Mouse (Mus musculus): ENCODE measurements at regions not wholly inside any gene's neighbourhood (a gene's known extent, or its start where the extent isn't known, plus 50 kb on each side); places are given as distances from the start of the nearest gene placed in this dataset.

DNA sequence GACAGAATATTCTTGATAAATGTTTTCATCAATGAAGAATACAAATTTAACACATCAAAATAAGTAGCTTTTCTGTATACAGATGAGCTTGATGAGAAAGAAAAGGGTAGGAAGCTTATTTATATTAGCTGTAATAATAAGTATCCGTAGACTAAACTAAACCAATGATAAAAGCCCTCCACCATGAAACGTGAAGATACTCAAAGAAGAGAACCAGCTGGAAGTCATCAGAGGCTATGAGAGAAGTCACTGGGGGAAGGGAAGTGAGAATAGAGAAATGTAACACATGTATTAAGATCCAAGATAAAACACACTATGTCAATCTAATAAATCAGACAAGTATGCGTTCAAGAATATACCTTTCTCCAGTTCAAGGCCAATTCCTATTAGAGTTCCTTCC is 382.7 kb upstream of the Dppa4 start:
- TF ChIP-seq CTCF (IDR thresholded peaks at IDR 0.05; ENCODE audit: control insufficient read depth, insufficient read depth, insufficient read length) (no peak), USF1 (IDR thresholded peaks at IDR 0.05; ENCODE audit: low read depth) (no peak), MYOG (IDR thresholded peaks at IDR 0.05; ENCODE audit: control insufficient read depth, extremely low read depth, insufficient read length) (no peak)

Data from C2C12 (cell line).